Mouse (Mus musculus) lung, postnatal 0 days (tissue): Measurements from ENCODE around the gene Smim5.

Experiments
- CTCF ChIP-seq: IDR thresholded peaks from 2 replicates; pipeline ENCODE4 v1.5.1; 2016; ENCODE audit warnings: antibody characterized with exemption, mild to moderate bottlenecking
- EP300 ChIP-seq: IDR thresholded peaks from 2 replicates; pipeline ENCODE4 v1.6.1; 2016; ENCODE audit warnings: antibody characterized with exemption, mild to moderate bottlenecking, control low read depth

GRCm38 (mm10) chr11:115946221-115946828 lies 46.6 kb downstream of the Smim5 start:
- TF ChIP-seq CTCF (no peak), EP300 (no peak)
